Mouse (Mus musculus) kidney, embryonic 15.5 days (tissue): ENCODE results near the gene Tekt5. TPM values are rescaled to one million over a fixed set of nuclear protein-coding genes. Genes with fewer than 3 reads are reported as not detected.

ENCODE experiments used
- ATAC-seq: fragments of 200-750 bp; cut with Nextera tagmentation; replicated peaks from 2 replicates; pipeline ENCODE4 v1.8.0; 2017; ENCODE audit warnings: moderate TSS enrichment; ENCODE audit not compliant: low FRiP score
- H3K27ac ChIP-seq: fragments of 300-500 bp; sonication (generic); 2 replicates; pipeline ENCODE4 v1.5.1; 2015; ENCODE audit warnings: mild to moderate bottlenecking, inconsistent platforms
- H3K27me3 ChIP-seq: fragments of 300-500 bp; sonication (generic); 2 replicates; pipeline ENCODE4 v1.6.1; 2015; ENCODE audit warnings: inconsistent platforms
- H3K36me3 ChIP-seq: fragments of 300-500 bp; sonication (generic); 2 replicates; pipeline ENCODE4 v1.6.1; 2015; ENCODE audit warnings: inconsistent platforms
- H3K4me1 ChIP-seq: fragments of 300-500 bp; sonication (generic); 2 replicates; pipeline ENCODE4 v1.6.1; 2015; ENCODE audit warnings: inconsistent platforms
- H3K4me2 ChIP-seq: fragments of 300-500 bp; sonication (generic); 2 replicates; pipeline ENCODE4 v1.6.1; 2015; ENCODE audit warnings: moderate library complexity, mild to moderate bottlenecking, inconsistent platforms
- H3K4me3 ChIP-seq: fragments of 300-500 bp; sonication (generic); replicated peaks from 2 replicates; pipeline ENCODE4 v1.5.1; 2015; ENCODE audit warnings: mild to moderate bottlenecking, inconsistent platforms
- H3K9ac ChIP-seq: fragments of 300-500 bp; sonication (generic); 2 replicates; pipeline ENCODE4 v1.6.1; 2015; ENCODE audit warnings: mild to moderate bottlenecking, inconsistent platforms
- H3K9me3 ChIP-seq: fragments of 300-500 bp; sonication (generic); replicated peaks from 2 replicates; pipeline ENCODE4 v1.6.1; 2016; ENCODE audit warnings: inconsistent platforms
- WGBS: fragments of 180-500 bp; shearing (Covaris S2); methylation state at CpG from one replicate; pipeline ENCODE4 v1.1.7; 2015; ENCODE audit warnings: mixed read lengths; 5-methylcytosine and 5-hydroxymethylcytosine counted together
- polyA plus RNA-seq: library from polyadenylated mRNA; unstranded; fragments of >200 nt; fragmentation: Nextera tagmentation; extraction: Ambion mirVana; gene quantifications from 2 replicates; pipeline ENCODE4 v1.2.1, GENCODE M21; 2015

The Tekt5 gene
- polyA plus RNA-seq, 1 experiment from 2014 or later: 0.91 TPM

GRCm38 (mm10) chr16:10415976-10416375, 20.7 kb upstream of the Tekt5 start:
- peaks cover 79% of the 10 kb centered on the region for H3K36me3 ChIP-seq
- no peak overlapping the region for H3K4me3 ChIP-seq
- no peak overlapping the region for H3K9ac ChIP-seq
- 0 out of 2 replicates have a peak, but pooled peaks cover 3% of the 10 kb centered on the region for H3K9me3 ChIP-seq
- peaks cover 17% of the 10 kb centered on the region for H3K4me1 ChIP-seq
- H3K27ac ChIP-seq: no peak overlapping the region
- H3K4me2 ChIP-seq: no peak overlapping the region
- no peak for ATAC-seq
- WGBS: 81% methylated on average over 6 of the region's 6 CpGs
- H3K27me3 ChIP-seq: no peaks in the 10 kb centered on the region

GRCm38 (mm10) chr16:10411764-10412746, 16.8 kb upstream of the Tekt5 start, which contains the start of gene Nubp1:
Nubp1 (plus strand) TSS chr16:10411948.
- peak within 1 kb of the TSS; percentile 76 for H3K4me2 ChIP-seq
- peak within 1 kb of the TSS; percentile 81 for H3K9ac ChIP-seq
- 0 out of 2 replicates have a peak, but pooled peaks cover 3% of the 10 kb centered on the region for H3K9me3 ChIP-seq
- H3K4me3 ChIP-seq: peak within 1 kb of the TSS; percentile 91
- peak within 1 kb of the TSS; percentile 98 for H3K27ac ChIP-seq
- H3K27me3 ChIP-seq: no peaks in the 10 kb centered on the region
- peak; percentile 97 for ATAC-seq
- WGBS: 4% methylated on average over 56 of the region's 56 CpGs
- H3K36me3 ChIP-seq: peaks cover 40% of the 10 kb centered on the region
- peaks cover 18% of the 10 kb centered on the region for H3K4me1 ChIP-seq

- peaks cover 9% of the 10 kb centered on the region for H3K4me1 ChIP-seq
- 37% methylated on average over 7 of the region's 7 CpGs for WGBS
- H3K27ac ChIP-seq: no peak overlapping the region
- no peak for ATAC-seq
- no peak overlapping the region for H3K9ac ChIP-seq
- no peaks in the 10 kb centered on the region for H3K36me3 ChIP-seq
- H3K9me3 ChIP-seq: no peaks in the 10 kb centered on the region
- no peak overlapping the region for H3K4me3 ChIP-seq
- no peak overlapping the region for H3K4me2 ChIP-seq
- H3K27me3 ChIP-seq: peaks cover 7% of the 10 kb centered on the region; the same call in 1 of the 2 replicates
These were observed 3.9 kb upstream of the Tekt5 start for GRCm38 (mm10) chr16:10399160-10399559.

GRCm38 (mm10) chr16:10398755-10399154, 3.5 kb upstream of the Tekt5 start:
- 60% methylated on average over 5 of the region's 5 CpGs for WGBS
- Histone ChIP-seq H3K36me3 (no peaks in the 10 kb centered on the region), H3K4me2 (no peak overlapping the region), H3K4me1 (peaks cover 9% of the 10 kb centered on the region), H3K9ac (no peak overlapping the region), H3K4me3 (no peak overlapping the region), H3K9me3 (no peaks in the 10 kb centered on the region), H3K27me3 (peaks cover 7% of the 10 kb centered on the region; the same call in 1 of the 2 replicates), H3K27ac (no peak overlapping the region)
- no peak for ATAC-seq

DNA sequence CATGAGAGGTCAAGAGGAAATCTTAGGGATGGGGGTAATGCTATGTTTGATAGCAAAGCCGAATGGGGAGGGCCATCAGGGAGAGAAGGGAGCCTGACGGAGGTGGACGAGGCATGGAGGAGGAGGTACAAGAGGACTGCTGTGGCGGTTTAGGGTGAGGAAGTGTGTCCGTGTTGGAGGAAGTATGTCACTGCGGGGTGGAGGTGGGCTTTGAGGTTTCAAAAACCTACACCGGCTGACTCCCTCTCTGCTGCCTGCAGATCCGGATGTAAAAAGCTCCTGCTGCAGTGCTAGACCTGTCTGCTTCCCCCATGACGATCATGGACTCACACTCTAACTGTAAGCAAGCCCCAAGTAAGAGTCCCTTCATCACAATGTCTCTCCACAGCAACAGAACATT, 2.7 kb downstream of the Tekt5 start:
- ATAC-seq: no peak
- WGBS: 88% methylated on average over 9 of the region's 9 CpGs
- H3K9ac ChIP-seq: no peak overlapping the region
- H3K4me1 ChIP-seq: peaks cover 16% of the 10 kb centered on the region
- no peak overlapping the region for H3K4me2 ChIP-seq
- no peaks in the 10 kb centered on the region for H3K36me3 ChIP-seq
- no peak overlapping the region for H3K27ac ChIP-seq
- H3K27me3 ChIP-seq: peaks cover 7% of the 10 kb centered on the region; the same call in 1 of the 2 replicates
- H3K4me3 ChIP-seq: no peak overlapping the region
- no peaks in the 10 kb centered on the region for H3K9me3 ChIP-seq

GRCm38 (mm10) chr16:10388634-10389365, 6.5 kb downstream of the Tekt5 start:
- 91% methylated on average over 6 of the region's 6 CpGs for WGBS
- Histone ChIP-seq H3K9me3 (no peaks in the 10 kb centered on the region), H3K27me3 (no peaks in the 10 kb centered on the region), H3K4me3 (no peak overlapping the region), H3K36me3 (no peaks in the 10 kb centered on the region), H3K27ac (no peak overlapping the region), H3K4me2 (no peak overlapping the region), H3K9ac (no peak overlapping the region), H3K4me1 (peaks cover 13% of the 10 kb centered on the region)
- ATAC-seq: no peak

- H3K27me3 ChIP-seq: 0 out of 2 replicates have a peak, but pooled peaks cover 2% of the 10 kb centered on the region
- no peak overlapping the region for H3K27ac ChIP-seq
- H3K9ac ChIP-seq: no peak overlapping the region
- H3K36me3 ChIP-seq: no peaks in the 10 kb centered on the region
- H3K4me3 ChIP-seq: no peak overlapping the region
- no peaks in the 10 kb centered on the region for H3K9me3 ChIP-seq
- no peak overlapping the region for H3K4me2 ChIP-seq
- ATAC-seq: no peak
- H3K4me1 ChIP-seq: peaks cover 6% of the 10 kb centered on the region
- WGBS: 89% methylated on average over 12 of the region's 12 CpGs
These were observed 10.0 kb downstream of the Tekt5 start for GRCm38 (mm10) chr16:10385261-10385660.

- H3K4me3 ChIP-seq: no peak overlapping the region
- H3K4me2 ChIP-seq: peak overlapping the region; percentile 45
- H3K27ac ChIP-seq: no peak overlapping the region
- no peak for ATAC-seq
- H3K4me1 ChIP-seq: peaks cover 6% of the 10 kb centered on the region
- WGBS: 66% methylated on average over 3 of the region's 3 CpGs
- no peaks in the 10 kb centered on the region for H3K36me3 ChIP-seq
- no peak overlapping the region for H3K9ac ChIP-seq
- H3K27me3 ChIP-seq: 0 out of 2 replicates have a peak, but pooled peaks cover 3% of the 10 kb centered on the region
- H3K9me3 ChIP-seq: no peaks in the 10 kb centered on the region
These were observed 10.7 kb downstream of the Tekt5 start for GRCm38 (mm10) chr16:10384544-10384943.

- Histone ChIP-seq H3K36me3 (no peaks in the 10 kb centered on the region), H3K4me1 (peaks cover 6% of the 10 kb centered on the region), H3K9me3 (no peaks in the 10 kb centered on the region), H3K27ac (0 out of 2 replicates have a peak overlapping the region, but pooled peaks have one; percentile 4), H3K4me3 (peak overlapping the region; percentile 24), H3K4me2 (peak overlapping the region; percentile 45), H3K27me3 (0 out of 2 replicates have a peak, but pooled peaks cover 3% of the 10 kb centered on the region), H3K9ac (no peak overlapping the region)
- ATAC-seq: peak; percentile 86
- whole genome bisulfite sequencing: 26% methylated on average over 8 of the region's 8 CpGs
These were observed 11.2 kb downstream of the Tekt5 start for GRCm38 (mm10) chr16:10384060-10384497.

- H3K4me1 ChIP-seq: peaks cover 16% of the 10 kb centered on the region
- no peak overlapping the region for H3K9ac ChIP-seq
- no peak for ATAC-seq
- 0 out of 2 replicates have a peak, but pooled peaks cover 3% of the 10 kb centered on the region for H3K27me3 ChIP-seq
- H3K4me2 ChIP-seq: no peak overlapping the region
- WGBS: 72% methylated on average over 2 of the region's 2 CpGs
- H3K27ac ChIP-seq: no peak overlapping the region
- no peak overlapping the region for H3K4me3 ChIP-seq
- H3K36me3 ChIP-seq: no peaks in the 10 kb centered on the region
- no peaks in the 10 kb centered on the region for H3K9me3 ChIP-seq
These were observed 15.8 kb downstream of the Tekt5 start for GRCm38 (mm10) chr16:10379531-10379930.

GRCm38 (mm10) chr16:10377286-10377685, 18.0 kb downstream of the Tekt5 start:
- Histone ChIP-seq H3K27ac (no peak overlapping the region), H3K4me1 (peaks cover 15% of the 10 kb centered on the region), H3K9me3 (no peaks in the 10 kb centered on the region), H3K9ac (no peak overlapping the region), H3K36me3 (no peaks in the 10 kb centered on the region), H3K4me2 (no peak overlapping the region), H3K4me3 (no peak overlapping the region), H3K27me3 (0 out of 2 replicates have a peak, but pooled peaks cover 3% of the 10 kb centered on the region)
- no peak for ATAC-seq
- WGBS: 25% methylated on average over 1 of the region's 1 CpGs
